Mouse (Mus musculus) spleen, adult 2 months (tissue): ENCODE results near the gene Lipt2. TPM values are rescaled to one million over a fixed set of nuclear protein-coding genes. Genes with fewer than 3 reads are reported as not detected.

Experiments used
- DNase-seq, 2 experiments: peaks; one replicate each; pipeline versions ENCODE4 v3.0.0 to v3.0.0-alpha.2; 2012 to 2021; ENCODE audit warnings: low spot score in 2 of 2, low read depth in 1 of 2
- H3K27ac ChIP-seq: fragments of 200-500 bp; 2 replicates; pipeline ENCODE4 v1.5.1; 2012; ENCODE audit warnings: low read length, inconsistent platforms; ENCODE audit not compliant: insufficient read depth
- H3K27me3 ChIP-seq: fragments of 200-500 bp; 2 replicates; pipeline ENCODE4 v1.6.1; 2012; ENCODE audit warnings: mild to moderate bottlenecking, moderate library complexity, low read length, inconsistent platforms; ENCODE audit not compliant: control insufficient read depth, insufficient read depth
- H3K36me3 ChIP-seq: fragments of 200-500 bp; 2 replicates; pipeline ENCODE4 v1.6.1; 2012; ENCODE audit warnings: mild to moderate bottlenecking, low read length, inconsistent platforms; ENCODE audit not compliant: control insufficient read depth, insufficient read depth
- H3K4me1 ChIP-seq: fragments of 200-500 bp; 2 replicates; pipeline ENCODE4 v1.6.1; 2011; ENCODE audit warnings: inconsistent platforms; ENCODE audit not compliant: control insufficient read depth, insufficient read depth, insufficient read length
- H3K4me3 ChIP-seq: fragments of 200-500 bp; 2 replicates; pipeline ENCODE4 v1.5.1; 2011; ENCODE audit warnings: mild to moderate bottlenecking, inconsistent platforms; ENCODE audit not compliant: insufficient read depth, insufficient read length; ENCODE audit errors: extremely low read depth
- CTCF ChIP-seq: fragments of 200-500 bp; IDR thresholded peaks from 2 replicates; pipeline ENCODE4 v1.5.1; 2011; ENCODE audit warnings: mild to moderate bottlenecking, inconsistent platforms; ENCODE audit not compliant: insufficient read depth, insufficient read length, insufficient replicate concordance; ENCODE audit errors: extremely low read depth
- POLR2A ChIP-seq: fragments of 200-500 bp; IDR thresholded peaks from 2 replicates; pipeline ENCODE4 v1.6.1; 2011; ENCODE audit warnings: low read depth, low read length, inconsistent platforms
- WGBS: fragments of 180-500 bp; shearing (Covaris S2); methylation state at CpG from one replicate; pipeline ENCODE4 v1.1.7; 2018; 5-methylcytosine and 5-hydroxymethylcytosine counted together
- polyA plus RNA-seq: library from polyadenylated mRNA; depleted of rRNA; stranded (reverse); fragments of >200 nt; gene quantifications from 2 replicates; pipeline ENCODE4 v1.2.3, GENCODE M21; 2012

Lipt2 gene
- polyA plus RNA-seq, 1 experiment = 2.4 TPM

- H3K27me3 ChIP-seq = no peaks in the 10 kb centered on the region
- H3K36me3 ChIP-seq = no peaks in the 10 kb centered on the region
- H3K27ac ChIP-seq = no peak overlapping the region
- TF ChIP-seq POLR2A (no peak), CTCF (peak; percentile 41; the same call in 1 of the 2 replicates)
- H3K4me1 ChIP-seq = no peaks in the 10 kb centered on the region; the same call in 1 of the 2 replicates
- no peak overlapping the region for H3K4me3 ChIP-seq
- DNase-seq = peak in 1 of 2 experiments; percentile 37
- WGBS = 76% methylated on average over 2 of the region's 2 CpGs
Measured at GRCm38 (mm10) chr7:100124211-100124610, 34.9 kb upstream of the Lipt2 start.

DNA sequence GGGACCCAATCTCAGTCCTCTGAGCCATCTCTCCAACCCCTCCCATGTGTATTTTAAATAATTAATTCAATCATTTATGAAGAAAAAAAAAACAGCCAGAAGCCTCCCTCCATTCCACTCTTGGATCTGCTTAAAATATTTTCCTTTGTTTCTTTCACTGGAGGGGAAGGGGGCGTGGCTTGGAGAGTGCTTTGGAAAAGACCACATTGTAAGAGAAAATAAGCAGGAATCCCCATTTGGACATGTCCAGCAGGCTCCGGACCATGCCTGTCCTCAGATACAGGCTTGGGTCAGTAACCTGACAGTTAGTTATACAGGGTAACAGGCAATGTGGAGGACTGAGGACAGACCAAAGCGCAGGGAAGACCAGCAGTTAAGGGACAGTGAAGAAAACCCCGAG, 33.9 kb upstream of the Lipt2 start:
- H3K36me3 ChIP-seq = no peaks in the 10 kb centered on the region
- TF ChIP-seq CTCF (no peak), POLR2A (no peak)
- no peak overlapping the region for H3K27ac ChIP-seq
- no peaks in the 10 kb centered on the region; the same call in 1 of the 2 replicates for H3K4me1 ChIP-seq
- 80% methylated on average over 4 of the region's 4 CpGs for WGBS
- H3K4me3 ChIP-seq = no peak overlapping the region
- no peak for DNase-seq
- H3K27me3 ChIP-seq = no peaks in the 10 kb centered on the region

DNA sequence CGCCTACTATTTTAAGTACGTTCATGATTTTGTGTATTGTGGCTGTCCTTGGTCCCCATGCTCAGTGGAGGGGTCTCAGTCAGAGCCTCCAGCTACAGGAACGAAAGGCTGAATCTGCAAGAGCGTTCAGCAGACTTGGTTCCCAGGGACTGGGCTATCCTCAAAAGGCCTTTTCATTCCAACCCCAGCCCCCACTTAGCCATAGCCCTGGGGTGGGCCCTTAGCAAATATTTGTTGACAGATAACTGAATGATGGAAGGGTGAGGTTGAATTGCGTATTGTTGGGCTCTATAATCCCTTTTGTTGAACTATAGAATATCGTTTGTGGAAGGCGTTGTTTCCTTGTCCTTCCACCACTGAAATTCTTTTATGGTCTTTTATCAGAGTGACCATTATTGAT, 32.6 kb upstream of the Lipt2 start:
- Histone ChIP-seq H3K4me1 (no peaks in the 10 kb centered on the region), H3K27ac (no peak overlapping the region)

GRCm38 (mm10) chr7:100128262-100129041, 30.6 kb upstream of the Lipt2 start:
- Histone ChIP-seq H3K4me3 (no peak overlapping the region), H3K4me1 (no peaks in the 10 kb centered on the region), H3K27me3 (no peaks in the 10 kb centered on the region), H3K36me3 (no peaks in the 10 kb centered on the region), H3K27ac (no peak overlapping the region)
- TF ChIP-seq POLR2A (no peak), CTCF (no peak)
- no peak for DNase-seq
- WGBS = 43% methylated on average over 7 of the region's 7 CpGs

More for the DNA sequence above, 32.6 kb upstream of the Lipt2 start:
- no peak for TF ChIP-seq POLR2A
- TF ChIP-seq CTCF = no peak
- Histone ChIP-seq H3K27me3 (no peaks in the 10 kb centered on the region), H3K4me3 (no peak overlapping the region), H3K36me3 (no peaks in the 10 kb centered on the region)
- 89% methylated on average over 7 of the region's 7 CpGs for WGBS
- no peak for DNase-seq

DNA sequence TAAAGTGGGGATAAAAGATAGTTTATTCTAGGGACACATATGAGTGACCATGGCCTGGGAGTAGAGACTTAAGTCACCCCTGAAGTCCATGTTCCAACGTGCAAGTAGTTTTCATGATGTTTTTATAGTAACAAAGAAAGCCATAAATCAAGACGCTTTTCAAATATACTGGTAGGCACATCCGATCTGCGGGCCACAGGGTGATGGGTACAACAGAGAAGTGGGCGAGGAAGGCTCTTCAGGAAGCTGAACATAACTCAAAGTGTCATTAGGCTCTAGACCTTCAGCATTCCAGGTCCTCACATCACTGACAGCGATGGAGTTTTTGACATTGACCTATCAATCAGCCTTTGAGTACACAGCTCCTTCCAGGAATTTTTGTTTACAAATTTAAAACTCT, 28.5 kb upstream of the Lipt2 start:
- H3K27ac ChIP-seq = no peak overlapping the region
- TF ChIP-seq CTCF = no peak
- no peak for TF ChIP-seq POLR2A
- no peaks in the 10 kb centered on the region for H3K36me3 ChIP-seq
- no peaks in the 10 kb centered on the region for H3K27me3 ChIP-seq
- H3K4me1 ChIP-seq = no peaks in the 10 kb centered on the region
- 24% methylated on average over 6 of the region's 6 CpGs for WGBS
- DNase-seq = no peak
- H3K4me3 ChIP-seq = no peak overlapping the region

DNA sequence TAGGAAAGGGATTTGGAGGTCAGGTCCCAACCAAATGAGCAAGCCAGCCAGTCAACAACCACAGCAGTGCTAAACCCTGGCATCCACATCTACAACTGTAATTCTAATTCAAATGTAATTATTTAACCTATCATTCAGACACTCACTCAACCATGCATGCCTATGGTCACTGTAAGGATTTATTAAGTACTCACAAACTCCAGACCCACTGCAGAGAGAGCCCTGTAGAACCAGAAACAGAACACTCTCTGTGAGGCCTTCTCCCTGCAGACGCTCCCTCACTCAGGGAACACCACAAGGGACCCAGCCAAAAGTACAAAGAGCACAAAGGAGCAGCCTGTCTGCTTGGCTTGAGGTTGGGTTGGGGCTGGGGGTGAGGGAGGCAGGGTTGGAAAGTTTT, 26.7 kb upstream of the Lipt2 start:
- Histone ChIP-seq H3K27ac (no peak overlapping the region), H3K27me3 (no peaks in the 10 kb centered on the region), H3K4me3 (no peak overlapping the region), H3K4me1 (no peaks in the 10 kb centered on the region; the same call in 1 of the 2 replicates), H3K36me3 (no peaks in the 10 kb centered on the region)
- 90% methylated on average over 1 of the region's 1 CpGs for WGBS
- no peak for TF ChIP-seq POLR2A
- TF ChIP-seq CTCF = no peak
- DNase-seq = no peak

- TF ChIP-seq CTCF (no peak), POLR2A (no peak)
- no peaks in the 10 kb centered on the region; the same call in 1 of the 2 replicates for H3K4me1 ChIP-seq
- H3K4me3 ChIP-seq = no peak overlapping the region
- DNase-seq = no peak
- no peak overlapping the region for H3K27ac ChIP-seq
- WGBS = 58% methylated on average over 9 of the region's 9 CpGs
- no peaks in the 10 kb centered on the region for H3K36me3 ChIP-seq
- no peaks in the 10 kb centered on the region for H3K27me3 ChIP-seq
Measured at GRCm38 (mm10) chr7:100137038-100137437, 22.0 kb upstream of the Lipt2 start.
